Mouse (Mus musculus) myocyte (in vitro differentiated cells): ENCODE data around the gene H2afz. TPM values are rescaled to one million over a fixed set of nuclear protein-coding genes. Genes with fewer than 3 reads are reported as not detected.

Experiments used
- H3K27me3 ChIP-seq: one replicate; pipeline ENCODE4 v1.6.1; 2011; ENCODE audit not compliant: control insufficient read depth, insufficient read depth, insufficient read length
- H3K36me3 ChIP-seq: one replicate; pipeline ENCODE4 v1.6.1; 2011; ENCODE audit not compliant: control insufficient read depth, insufficient read depth
- H3K4me2 ChIP-seq: one replicate; pipeline ENCODE4 v1.6.1; 2011; ENCODE audit warnings: low read depth, control low read depth
- H3K4me3 ChIP-seq: one replicate; pipeline ENCODE4 v1.5.1; 2011; ENCODE audit warnings: mild to moderate bottlenecking, control low read depth, moderate library complexity
- H3K79me2 ChIP-seq: one replicate; pipeline ENCODE4 v1.6.1; 2011; ENCODE audit not compliant: control insufficient read depth, insufficient read depth
- H3ac ChIP-seq: one replicate; pipeline ENCODE4 v1.6.1; 2011; ENCODE audit not compliant: control insufficient read depth, insufficient read length
- CEBPB ChIP-seq: IDR thresholded peaks from 2 replicates; pipeline ENCODE4 v1.6.1; 2011; ENCODE audit warnings: mild to moderate bottlenecking, moderate library complexity; ENCODE audit not compliant: poor library complexity, insufficient read depth, severe bottlenecking
- E2F4 ChIP-seq: IDR thresholded peaks from one replicate; pipeline ENCODE4 v1.6.1; 2011; ENCODE audit warnings: mild to moderate bottlenecking, control low read depth, moderate library complexity; ENCODE audit not compliant: insufficient read depth
- MAX ChIP-seq: IDR thresholded peaks from one replicate; pipeline ENCODE4 v1.6.1; 2011; ENCODE audit warnings: low read depth, mild to moderate bottlenecking, control low read depth
- MYOD1 ChIP-seq, 3 experiments: IDR thresholded peaks; one replicate each; pipeline ENCODE4 v1.6.1; 2011; ENCODE audit warnings: control low read depth in 2 of 3, low read depth in 2 of 3, mild to moderate bottlenecking in 2 of 3, moderate library complexity in 1 of 3; ENCODE audit not compliant: insufficient read length in 2 of 3, control insufficient read depth in 1 of 3
- MYOG ChIP-seq, 3 experiments: IDR thresholded peaks; one replicate each; pipeline ENCODE4 v1.6.1; 2011; ENCODE audit warnings: control low read depth in 2 of 3, low read depth in 2 of 3, mild to moderate bottlenecking in 2 of 3; ENCODE audit not compliant: insufficient read length in 2 of 3, control insufficient read depth in 1 of 3, insufficient read depth in 1 of 3
- POLR2A ChIP-seq: IDR thresholded peaks from one replicate; pipeline ENCODE4 v1.6.1; 2011; ENCODE audit warnings: low read depth, mild to moderate bottlenecking, control low read depth, moderate library complexity; ENCODE audit not compliant: insufficient read length
- POLR2AphosphoS2 ChIP-seq: IDR thresholded peaks from one replicate; pipeline ENCODE4 v1.6.1; 2011; ENCODE audit warnings: low read depth, control low read depth; ENCODE audit not compliant: insufficient read length
- REST ChIP-seq: IDR thresholded peaks from one replicate; pipeline ENCODE4 v1.6.1; 2011; ENCODE audit warnings: mild to moderate bottlenecking, control low read depth, moderate library complexity; ENCODE audit not compliant: insufficient read depth, insufficient read length
- SRF ChIP-seq: IDR thresholded peaks from one replicate; pipeline ENCODE4 v1.6.1; 2011; ENCODE audit warnings: low read depth; ENCODE audit not compliant: control insufficient read depth, insufficient read length
- TCF12 ChIP-seq: IDR thresholded peaks from one replicate; pipeline ENCODE4 v1.6.1; 2011; ENCODE audit warnings: mild to moderate bottlenecking, control low read depth; ENCODE audit not compliant: poor library complexity, insufficient read depth, severe bottlenecking
- TCF3 ChIP-seq: IDR thresholded peaks from one replicate; pipeline ENCODE4 v1.6.1; 2011; ENCODE audit warnings: low read depth, control low read depth; ENCODE audit not compliant: insufficient read length
- USF1 ChIP-seq: IDR thresholded peaks from one replicate; pipeline ENCODE4 v1.6.1; 2011; ENCODE audit warnings: low read depth, mild to moderate bottlenecking, control low read depth, moderate library complexity
- polyA plus RNA-seq: library from polyadenylated mRNA; unstranded; fragments of >200 nt; fragmentation: generic; extraction: Trizol; gene quantifications from one replicate; pipeline ENCODE4 v1.2.1, GENCODE M21; 2012; ENCODE audit warnings: missing spikeins

The H2afz gene
- polyA plus RNA-seq, 1 experiment = 1,333 TPM

DNA sequence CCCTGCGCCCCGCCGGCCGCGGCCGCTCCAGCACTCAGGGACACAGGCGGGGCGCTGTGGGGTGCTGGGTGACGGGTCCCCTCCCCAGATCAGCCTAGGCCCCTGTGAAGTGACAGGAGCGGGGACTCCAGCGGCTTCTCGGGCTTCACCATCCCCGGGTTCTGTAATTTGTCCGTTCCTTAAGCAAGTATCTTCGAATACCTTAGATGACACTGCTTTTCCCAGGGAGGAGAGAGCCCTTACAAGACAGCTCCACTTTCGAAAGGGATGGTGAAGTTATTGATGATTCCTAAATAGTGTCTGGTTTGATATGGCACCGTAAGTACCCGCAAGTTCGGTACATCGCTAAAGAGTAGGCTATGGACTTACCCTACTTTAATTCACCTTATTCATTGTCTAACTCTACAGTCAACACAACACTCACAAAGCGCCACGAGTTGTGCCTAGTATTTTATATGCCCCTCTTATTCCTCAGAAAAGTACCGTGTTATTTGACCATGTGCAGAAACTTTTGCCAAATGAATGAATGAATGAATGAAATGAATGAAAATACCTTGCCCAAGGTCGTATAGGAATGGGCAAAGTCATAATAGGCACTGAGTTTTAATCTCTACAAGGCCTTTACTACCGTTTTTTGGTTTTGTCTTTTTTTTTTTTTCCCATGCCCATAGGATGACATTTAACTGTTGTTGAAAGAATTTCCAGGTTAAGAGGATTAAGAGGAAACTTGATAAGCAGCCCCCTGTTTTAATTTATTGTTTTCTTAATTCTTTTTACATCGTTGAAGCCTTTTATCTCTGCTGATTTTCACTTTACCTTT, 4.0 kb downstream of the H2afz start:
- H3K4me2 ChIP-seq = peak overlapping the region; percentile 87
- TF ChIP-seq CEBPB (no peak), E2F4 (no peak), MYOG (IDR thresholded peaks at IDR 0.05; ENCODE audit: control insufficient read depth in 1 of 3, insufficient read depth in 1 of 3, insufficient read length in 2 of 3, low read depth in 2 of 3) (no peak), SRF (no peak)
- peaks cover 16% of the 10 kb centered on the region for H3K36me3 ChIP-seq
- peak overlapping the region; percentile 98 for H3ac ChIP-seq
- no peaks in the 10 kb centered on the region for H3K27me3 ChIP-seq
- peaks cover 19% of the 10 kb centered on the region for H3K79me2 ChIP-seq
- peak overlapping the region; percentile 67 for H3K4me3 ChIP-seq

GRCm38 (mm10) chr3:137869395-137869794, 5.1 kb downstream of the H2afz start:
- peaks cover 19% of the 10 kb centered on the region for H3K79me2 ChIP-seq
- no peak overlapping the region for H3K4me3 ChIP-seq
- H3K27me3 ChIP-seq = no peaks in the 10 kb centered on the region
- TF ChIP-seq CEBPB (no peak), TCF3 (no peak), POLR2AphosphoS2 (no peak), MAX (no peak), SRF (no peak), REST (no peak), MYOG (IDR thresholded peaks at IDR 0.05; ENCODE audit: control insufficient read depth in 1 of 3, insufficient read depth in 1 of 3, insufficient read length in 2 of 3, low read depth in 2 of 3) (no peak), TCF12 (no peak), MYOD1 (IDR thresholded peaks at IDR 0.05; ENCODE audit: control insufficient read depth in 1 of 3, insufficient read length in 2 of 3, low read depth in 2 of 3) (no peak), USF1 (no peak), POLR2A (no peak), E2F4 (no peak)
- H3K36me3 ChIP-seq = peaks cover 16% of the 10 kb centered on the region
- H3ac ChIP-seq = no peak overlapping the region
- no peak overlapping the region for H3K4me2 ChIP-seq

GRCm38 (mm10) chr3:137879313-137879712, 15.0 kb downstream of the H2afz start:
- TF ChIP-seq SRF = no peak
- TF ChIP-seq REST = no peak
- no peak for TF ChIP-seq E2F4
- TF ChIP-seq TCF12 = no peak
- TF ChIP-seq MYOD1 (IDR thresholded peaks at IDR 0.05; ENCODE audit: control insufficient read depth in 1 of 3, insufficient read length in 2 of 3, low read depth in 2 of 3) = no peak
- TF ChIP-seq CEBPB = no peak
- TF ChIP-seq POLR2AphosphoS2 = no peak
- TF ChIP-seq USF1 = no peak
- TF ChIP-seq POLR2A = no peak
- TF ChIP-seq TCF3 = no peak
- no peak for TF ChIP-seq MYOG (IDR thresholded peaks at IDR 0.05; ENCODE audit: control insufficient read depth in 1 of 3, insufficient read depth in 1 of 3, insufficient read length in 2 of 3, low read depth in 2 of 3)
- no peak for TF ChIP-seq MAX
- Histone ChIP-seq H3K27me3 (no peaks in the 10 kb centered on the region), H3K4me2 (no peak overlapping the region), H3K4me3 (no peak overlapping the region), H3K36me3 (peaks cover 4% of the 10 kb centered on the region), H3ac (no peak overlapping the region), H3K79me2 (no peaks in the 10 kb centered on the region)

- Histone ChIP-seq H3K27me3 (no peaks in the 10 kb centered on the region), H3K4me3 (no peak overlapping the region), H3K79me2 (no peaks in the 10 kb centered on the region), H3ac (no peak overlapping the region), H3K4me2 (no peak overlapping the region), H3K36me3 (peaks cover 4% of the 10 kb centered on the region)
- no peak for TF ChIP-seq POLR2AphosphoS2
- peak; percentile 66 for TF ChIP-seq CEBPB
- TF ChIP-seq POLR2A = no peak
- no peak for TF ChIP-seq USF1
- no peak for TF ChIP-seq MAX
Observed at GRCm38 (mm10) chr3:137880109-137880748, 15.9 kb downstream of the H2afz start.

DNA sequence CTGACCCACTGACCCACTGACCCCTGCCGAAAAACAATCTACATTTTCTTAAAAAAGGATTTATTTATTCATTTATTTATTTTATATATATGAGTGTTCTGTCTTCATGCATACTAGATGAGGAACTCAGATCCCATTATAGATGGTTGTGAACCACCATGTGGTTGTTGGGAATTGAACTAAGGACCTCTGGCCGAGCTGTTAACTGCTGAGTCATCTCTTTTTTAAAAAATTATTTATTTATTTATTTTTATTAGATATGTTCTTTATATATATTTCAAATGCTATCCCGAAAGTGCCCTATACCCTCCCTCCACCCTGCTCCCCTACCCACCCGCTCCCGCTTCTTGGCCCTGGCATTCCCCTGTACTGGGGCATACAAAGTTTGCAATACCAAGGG, 16.8 kb downstream of the H2afz start:
- no peak overlapping the region for H3K4me2 ChIP-seq
- no peak for TF ChIP-seq SRF
- no peak for TF ChIP-seq TCF3
- no peak for TF ChIP-seq USF1
- no peak for TF ChIP-seq REST
- TF ChIP-seq MAX = no peak
- TF ChIP-seq TCF12 = no peak
- TF ChIP-seq E2F4 = no peak
- no peak for TF ChIP-seq CEBPB
- no peak for TF ChIP-seq POLR2A
- no peak for TF ChIP-seq POLR2AphosphoS2
- TF ChIP-seq MYOG (IDR thresholded peaks at IDR 0.05; ENCODE audit: control insufficient read depth in 1 of 3, insufficient read depth in 1 of 3, insufficient read length in 2 of 3, low read depth in 2 of 3) = no peak
- no peak for TF ChIP-seq MYOD1 (IDR thresholded peaks at IDR 0.05; ENCODE audit: control insufficient read depth in 1 of 3, insufficient read length in 2 of 3, low read depth in 2 of 3)
- no peaks in the 10 kb centered on the region for H3K79me2 ChIP-seq
- H3K27me3 ChIP-seq = no peaks in the 10 kb centered on the region
- no peak overlapping the region for H3K4me3 ChIP-seq
- no peak overlapping the region for H3ac ChIP-seq
- peaks cover 4% of the 10 kb centered on the region for H3K36me3 ChIP-seq
